Mouse (Mus musculus) induced T-regulatory cell, adult 2 months (primary cell): ENCODE measurements around the gene Tbcd.
A peak's percentile ranks its signal among the peaks of the same experiment; 100 is the strongest.

Experiments used
- DNase-seq: peaks from one replicate; pipeline ENCODE4 v3.0.0-alpha.2; 2012; ENCODE audit warnings: low read depth

The Tbcd gene

DNA sequence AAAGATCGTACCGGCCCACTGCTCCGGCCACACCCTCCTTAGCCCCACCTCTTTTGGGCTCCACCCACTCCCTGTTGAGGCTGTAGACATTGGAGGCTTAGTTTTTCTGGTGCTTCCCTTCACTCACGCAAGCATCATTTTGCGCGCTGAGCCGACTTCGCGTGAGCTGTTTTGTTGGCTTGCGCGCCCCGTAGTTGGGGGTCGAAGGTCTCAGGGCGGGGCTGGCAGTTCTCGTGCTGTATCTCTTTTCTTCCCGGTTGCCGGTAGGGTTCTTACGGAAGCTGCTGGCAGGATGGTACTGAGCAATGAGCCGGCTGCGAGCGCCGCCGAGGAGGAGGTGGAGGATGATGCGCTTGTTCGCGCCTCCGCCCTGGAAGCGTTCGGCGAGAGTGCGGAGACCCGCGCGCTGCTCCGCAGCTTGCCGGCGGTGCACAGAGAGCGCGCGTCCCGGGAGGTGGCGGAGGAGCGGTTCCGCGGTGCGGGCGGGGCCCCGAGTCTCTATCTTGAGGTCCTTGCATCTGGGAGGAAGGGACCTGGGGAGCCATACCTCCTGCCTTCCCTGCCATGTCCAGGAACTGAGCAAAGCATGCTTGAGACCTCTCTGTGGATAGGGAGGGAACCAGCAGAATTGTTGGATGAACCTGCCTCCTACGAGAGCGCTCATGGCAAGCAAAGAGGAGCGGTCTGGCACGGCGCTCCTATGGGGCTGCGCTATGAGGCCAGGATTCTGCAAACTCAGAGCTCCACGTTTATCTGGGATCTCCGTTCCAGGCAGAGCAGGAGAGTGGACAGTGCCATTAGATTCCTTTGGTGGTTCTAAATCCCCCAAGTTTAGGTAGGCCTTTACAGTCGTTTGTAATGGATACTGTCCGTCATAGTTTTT lies at the start of gene Tbcd:
Gene Tbcd, plus strand, starts transcription at position 197 of the 883 bp plus-strand sequence.
- DNase-seq: peak; percentile 94

DNA sequence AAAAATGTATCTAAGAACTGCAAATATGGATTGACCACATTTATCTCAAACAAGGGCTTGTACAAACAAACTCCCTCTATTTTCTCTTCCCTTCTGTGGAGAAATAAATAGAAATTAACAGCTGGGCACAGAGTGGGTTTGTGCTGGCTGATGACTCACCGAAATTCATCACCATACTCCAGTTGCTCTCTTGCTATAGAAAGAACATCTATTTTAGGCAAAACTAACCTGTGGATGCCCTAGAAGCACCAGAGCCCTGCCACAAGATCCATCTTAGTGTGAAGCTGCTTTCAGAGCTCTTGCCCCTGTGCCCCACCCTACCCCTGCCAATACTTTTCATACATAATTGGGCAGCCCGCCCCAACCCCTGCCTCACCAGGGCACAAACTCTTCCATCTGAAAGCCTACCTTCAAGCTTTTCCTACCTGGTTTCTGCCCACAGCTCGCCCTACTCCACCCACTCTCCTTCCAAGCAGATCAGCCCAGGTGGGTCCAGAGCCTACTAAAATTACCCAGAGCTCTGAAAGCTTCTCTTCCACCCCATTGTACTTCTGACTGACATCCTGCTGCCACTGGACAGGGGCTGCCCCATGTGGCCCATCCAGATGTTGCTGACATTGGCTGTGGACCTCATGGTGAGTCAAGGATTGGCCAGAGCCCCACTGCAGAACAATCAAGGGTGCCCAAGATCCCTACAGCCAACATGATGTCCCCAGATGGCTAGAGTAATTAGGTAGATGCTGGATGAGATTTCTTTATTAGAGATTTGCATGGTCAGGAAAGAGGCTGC lies 44.2 kb upstream of the Tbcd start:
- DNase-seq: no peak

- DNase-seq: no peak
Measured at GRCm38 (mm10) chr11:121414762-121415161, 37.0 kb upstream of the Tbcd start.

- no peak for DNase-seq
Measured at GRCm38 (mm10) chr11:121415351-121415750, 36.4 kb upstream of the Tbcd start.

GRCm38 (mm10) chr11:121417971-121418370 lies 33.8 kb upstream of the Tbcd start:
- DNase-seq: no peak

- DNase-seq: no peak
Measured at GRCm38 (mm10) chr11:121418932-121419331, 32.8 kb upstream of the Tbcd start.

GRCm38 (mm10) chr11:121420379-121420778 lies 31.4 kb upstream of the Tbcd start:
- DNase-seq: no peak

DNA sequence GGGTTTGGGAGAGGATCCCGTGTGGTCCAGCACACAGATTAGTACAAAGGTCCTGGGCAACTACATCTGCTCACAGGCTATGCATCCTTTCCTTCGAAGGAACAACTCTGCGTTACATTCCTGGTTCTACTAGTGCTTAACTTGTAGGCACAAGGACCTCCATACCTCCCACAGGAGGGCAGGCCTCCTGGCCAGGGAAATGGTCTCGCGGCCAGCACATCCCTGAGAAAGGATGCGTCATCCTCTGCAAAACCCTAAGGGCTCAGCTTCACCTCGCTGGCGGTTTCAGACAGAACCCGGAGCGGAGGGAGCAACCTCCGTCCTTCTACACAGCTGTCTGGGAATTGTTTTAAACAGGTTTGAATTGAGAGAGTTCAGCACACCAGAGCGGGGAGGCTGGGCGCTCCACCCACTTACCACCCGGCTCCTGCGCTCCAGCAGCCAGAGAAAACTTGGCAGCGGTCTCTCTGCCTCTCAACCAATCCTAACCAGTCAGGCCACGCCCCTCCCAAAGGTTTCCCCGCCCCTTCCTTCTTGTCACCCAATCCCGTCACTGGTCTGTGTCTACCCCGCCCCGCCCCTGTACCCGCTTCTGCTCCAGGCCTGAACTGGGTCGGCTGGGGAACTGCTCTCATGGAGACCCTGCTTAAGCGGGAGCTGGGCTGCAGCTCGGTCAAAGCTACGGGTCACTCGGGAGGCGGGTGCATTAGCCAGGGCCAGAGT lies 30.8 kb upstream of the Tbcd start, which contains the start of gene Fn3krp:
Gene Fn3krp, plus strand, starts transcription at position 572 of the 723 bp plus-strand sequence.
- DNase-seq: peak; percentile 100

GRCm38 (mm10) chr11:121421553-121422173 lies 30.1 kb upstream of the Tbcd start:
- DNase-seq: no peak

DNA sequence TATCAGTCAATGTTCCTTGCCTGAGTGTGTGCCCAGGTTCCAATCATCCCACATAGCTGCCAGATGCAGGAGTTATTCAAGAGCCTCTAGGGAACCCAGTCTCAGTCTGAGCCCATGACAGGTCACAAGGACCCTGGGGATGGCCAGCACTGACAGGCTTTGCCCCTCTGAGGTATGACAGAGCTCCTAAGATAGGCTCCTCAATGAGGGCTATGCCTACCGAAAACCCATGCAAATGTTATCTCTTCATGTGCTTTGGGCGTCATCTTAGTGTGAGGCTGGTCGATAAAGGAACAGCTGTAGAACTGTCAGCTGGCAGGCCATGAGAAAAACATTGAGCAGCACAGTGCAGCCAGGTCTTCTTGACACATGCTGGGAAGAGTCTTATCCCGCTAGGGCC lies 18.4 kb upstream of the Tbcd start:
- DNase-seq: no peak

- DNase-seq: peak; percentile 91
Measured at GRCm38 (mm10) chr11:121434156-121435155, 17.3 kb upstream of the Tbcd start, which contains the start of gene Fn3k. Fn3k (plus strand) TSS chr11:121434913.

- DNase-seq: no peak
Measured at GRCm38 (mm10) chr11:121437236-121437635, 14.5 kb upstream of the Tbcd start.

DNA sequence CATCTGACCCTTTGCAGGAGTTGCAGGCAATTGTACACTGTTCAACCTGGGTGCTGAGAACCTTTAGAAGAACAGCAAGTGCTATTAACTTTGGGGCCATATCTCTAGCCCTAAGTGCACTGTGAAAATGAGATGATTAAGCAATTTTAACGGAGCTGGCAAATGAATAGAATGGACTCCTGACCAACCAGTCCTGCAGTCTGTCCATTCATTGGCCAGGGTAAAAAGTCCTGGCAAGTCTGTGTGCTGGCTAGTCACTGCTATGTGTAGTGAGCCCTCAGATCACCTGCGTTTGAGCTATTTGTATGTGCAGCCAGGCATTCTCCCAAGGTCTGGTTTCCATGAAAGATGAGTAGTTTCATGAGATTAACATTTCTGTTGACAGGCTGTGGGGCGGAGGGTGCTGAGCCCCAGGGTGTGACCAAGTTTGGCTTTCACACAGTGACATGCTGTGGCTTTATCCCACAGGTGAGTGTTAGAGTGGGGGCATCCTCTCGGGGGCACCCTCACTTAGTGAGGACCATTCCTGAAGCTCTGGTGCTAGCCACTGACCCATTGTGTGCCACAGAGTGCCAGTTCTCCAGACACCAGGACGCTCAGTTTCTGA lies 12.0 kb upstream of the Tbcd start:
- DNase-seq: no peak

DNA sequence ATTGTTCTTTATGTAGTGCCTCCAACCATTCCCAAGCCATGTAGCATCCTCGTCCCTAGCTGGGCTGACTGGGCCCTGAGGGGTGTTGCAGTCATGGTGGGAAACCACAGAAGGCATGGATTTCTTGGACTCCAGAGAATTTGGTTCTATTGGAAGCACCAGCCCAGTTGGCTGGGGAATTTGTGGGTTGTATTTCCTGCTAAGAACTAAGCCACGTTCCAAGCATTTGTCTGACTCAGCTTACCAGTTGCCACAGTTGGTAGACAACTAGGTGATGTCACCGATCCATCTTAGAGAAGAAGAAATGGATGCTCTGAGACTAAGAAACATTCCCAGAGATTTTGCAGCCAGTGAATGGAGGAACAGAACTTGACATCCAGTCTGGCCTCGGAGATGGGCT lies 10.1 kb upstream of the Tbcd start:
- no peak for DNase-seq

DNA sequence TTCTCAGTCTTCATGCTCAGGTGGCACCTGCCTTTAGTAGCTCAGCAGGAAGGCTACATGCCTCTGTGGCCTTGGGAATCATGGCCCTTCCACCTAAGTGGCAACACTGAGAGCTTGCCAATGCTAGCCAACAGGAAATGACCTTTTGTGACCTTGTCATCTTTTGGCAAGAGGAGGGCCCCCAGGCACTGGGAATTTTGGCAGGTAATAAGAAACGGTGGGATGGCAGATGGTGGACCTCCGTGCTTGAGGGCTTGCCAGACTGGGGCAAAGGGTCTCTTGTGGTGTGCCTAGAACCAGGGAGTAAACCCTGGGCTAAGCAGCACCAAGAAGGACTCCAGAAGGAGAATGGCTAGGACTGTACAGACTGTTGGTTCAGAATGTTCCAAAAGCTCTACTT lies 9.7 kb upstream of the Tbcd start:
- DNase-seq: no peak

DNA sequence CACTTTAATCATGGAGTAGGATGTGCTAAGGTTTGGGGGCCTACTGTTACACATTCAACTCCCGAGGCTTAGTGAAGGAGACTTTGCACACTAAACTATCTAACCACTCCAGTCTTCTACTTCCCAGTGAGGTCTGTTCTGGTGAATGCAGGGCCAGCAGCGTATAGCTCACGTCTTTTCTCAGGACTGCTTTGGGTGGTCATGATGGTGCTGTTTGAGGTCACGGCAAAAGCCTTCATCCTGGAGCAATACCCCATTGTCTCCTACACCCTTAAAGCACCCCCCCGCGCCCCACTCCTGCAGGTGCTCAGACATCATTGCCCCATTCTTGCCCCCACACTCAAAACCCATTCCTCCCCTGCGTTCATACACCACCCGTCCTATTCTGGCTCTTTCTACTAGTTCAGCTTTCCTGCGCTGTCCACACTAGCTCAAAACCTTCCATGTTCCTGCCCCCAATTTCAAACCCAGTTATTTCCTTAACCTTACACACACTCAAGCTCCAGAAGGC lies 478 bp upstream of the Tbcd start:
- DNase-seq: no peak

GRCm38 (mm10) chr11:121457874-121458273 lies 6.1 kb downstream of the Tbcd start:
- DNase-seq: peak; percentile 20

- DNase-seq: no peak
Measured at GRCm38 (mm10) chr11:121467408-121467807, 15.7 kb downstream of the Tbcd start.

GRCm38 (mm10) chr11:121474831-121475230 lies 23.1 kb downstream of the Tbcd start:
- DNase-seq: no peak
